Mouse (Mus musculus): ENCODE results near the gene Rlbp1. TPM values are rescaled to one million over a fixed set of nuclear protein-coding genes. Genes with fewer than 3 reads are reported as not detected.
A peak's percentile ranks its signal among the peaks of the same experiment; 100 is the strongest.

Gene Rlbp1
- polyA plus RNA-seq, 1 experiment from 2014 or later = 0.29 TPM

DNA sequence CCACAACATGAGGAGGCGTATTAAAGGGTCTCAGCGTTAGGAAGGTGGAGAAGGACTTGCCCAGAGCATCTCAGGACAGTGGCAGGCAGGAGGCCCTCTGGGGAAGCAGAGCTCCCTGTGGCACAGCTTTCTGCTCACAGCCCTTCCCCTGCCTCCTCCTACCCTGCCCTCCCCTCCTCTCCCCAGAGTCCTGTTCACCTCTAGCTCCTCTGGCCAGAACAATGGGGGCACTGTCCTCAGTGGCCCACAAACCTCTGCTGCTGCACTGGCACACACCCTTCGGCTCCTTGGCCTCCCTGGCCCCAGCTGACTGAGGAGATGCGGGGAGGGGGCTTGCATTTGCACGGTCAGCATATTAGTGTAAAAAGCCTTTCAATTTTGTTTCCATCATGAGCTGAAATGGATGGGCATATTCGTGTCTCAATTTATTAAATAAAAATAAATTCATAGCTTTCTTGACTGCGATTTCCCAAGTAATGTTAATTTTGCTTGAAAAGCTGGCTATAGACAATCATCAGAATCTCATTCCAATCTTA, 1.9 kb upstream of the Rlbp1 start:
- H3K4me2 ChIP-seq (ENCODE audit: low read depth, low read length) = no peak overlapping the region
- no peaks in the 10 kb centered on the region for H3K27me3 ChIP-seq (ENCODE audit: control insufficient read depth, insufficient read depth, low read length)
- H3K4me1 ChIP-seq (ENCODE audit: control insufficient read depth, insufficient read depth, low read length) = peaks cover 6% of the 10 kb centered on the region; the same call in 1 of the 2 replicates
- H3K9me3 ChIP-seq (replicated peaks; ENCODE audit: control insufficient read depth, low read length) = no peaks in the 10 kb centered on the region
- H3K36me3 ChIP-seq (ENCODE audit: control insufficient read depth, insufficient read depth) = no peaks in the 10 kb centered on the region
- no peak for ATAC-seq (replicated peaks; ENCODE audit: extremely low read depth, insufficient read depth, low FRiP score)
- H3K4me3 ChIP-seq (ENCODE audit: low read length) = no peak overlapping the region
- H3K27ac ChIP-seq (ENCODE audit: low read length) = no peak overlapping the region
- no peak overlapping the region for H3K9ac ChIP-seq (ENCODE audit: low read length)
- WGBS = 75% methylated on average over 7 of the region's 7 CpGs

DNA sequence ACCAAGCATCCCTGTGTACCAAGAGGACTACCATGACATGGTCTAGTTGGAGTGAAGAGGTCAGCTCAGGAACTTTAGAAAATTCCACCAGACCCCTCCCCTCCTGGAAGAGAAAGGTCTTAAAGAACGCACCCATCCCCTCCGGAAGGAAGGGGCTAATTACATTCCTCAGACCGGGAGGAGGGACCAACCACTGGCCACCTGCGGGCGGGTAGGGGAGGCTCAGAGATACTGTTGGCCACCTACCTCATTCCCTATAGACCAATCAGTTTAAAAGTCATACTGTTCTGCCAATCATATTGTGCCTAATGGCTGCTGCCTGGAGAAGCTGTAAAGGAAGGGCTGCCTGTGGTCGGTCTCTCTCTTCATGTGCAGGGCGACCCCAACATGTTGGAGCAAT, 1.1 kb upstream of the Rlbp1 start:
- WGBS = 58% methylated on average over 7 of the region's 7 CpGs

DNA sequence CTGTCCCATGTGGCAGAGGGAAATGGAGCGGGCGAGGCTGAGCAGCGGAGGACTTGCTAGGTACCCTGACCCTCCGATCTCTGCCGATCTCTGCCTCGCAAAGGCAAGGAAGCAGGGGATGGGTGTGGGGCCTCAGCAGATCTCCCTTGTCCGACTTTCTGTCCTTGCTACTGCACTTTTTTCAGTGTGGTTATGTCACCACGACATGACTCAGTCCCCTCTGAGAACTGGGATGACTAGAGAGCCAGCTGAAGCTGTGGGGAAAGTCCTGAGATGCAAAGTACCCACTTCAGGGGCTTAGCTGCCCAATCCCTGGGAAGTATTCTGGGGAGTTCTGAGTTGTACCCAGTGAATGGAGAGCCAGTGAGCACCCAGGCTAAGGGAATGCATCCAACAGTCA, 292 bp upstream of the Rlbp1 start:
- H3K9ac ChIP-seq (ENCODE audit: low read length) = no peak overlapping the region
- ATAC-seq (replicated peaks; ENCODE audit: extremely low read depth, insufficient read depth, low FRiP score) = no peak
- WGBS = 67% methylated on average over 8 of the region's 8 CpGs

More for the DNA sequence above, 1.1 kb upstream of the Rlbp1 start:
- ATAC-seq (replicated peaks; ENCODE audit: extremely low read depth, insufficient read depth, low FRiP score) = no peak
- no peak overlapping the region for H3K4me3 ChIP-seq (ENCODE audit: low read length)
- no peaks in the 10 kb centered on the region for H3K9me3 ChIP-seq (replicated peaks; ENCODE audit: control insufficient read depth, low read length)
- no peaks in the 10 kb centered on the region for H3K27me3 ChIP-seq (ENCODE audit: control insufficient read depth, insufficient read depth, low read length)
- H3K36me3 ChIP-seq (ENCODE audit: control insufficient read depth, insufficient read depth) = no peaks in the 10 kb centered on the region
- H3K4me2 ChIP-seq (ENCODE audit: low read depth, low read length) = no peak overlapping the region
- peaks cover 6% of the 10 kb centered on the region; the same call in 1 of the 2 replicates for H3K4me1 ChIP-seq (ENCODE audit: control insufficient read depth, insufficient read depth, low read length)
- H3K9ac ChIP-seq (ENCODE audit: low read length) = no peak overlapping the region
- H3K27ac ChIP-seq (ENCODE audit: low read length) = no peak overlapping the region

DNA sequence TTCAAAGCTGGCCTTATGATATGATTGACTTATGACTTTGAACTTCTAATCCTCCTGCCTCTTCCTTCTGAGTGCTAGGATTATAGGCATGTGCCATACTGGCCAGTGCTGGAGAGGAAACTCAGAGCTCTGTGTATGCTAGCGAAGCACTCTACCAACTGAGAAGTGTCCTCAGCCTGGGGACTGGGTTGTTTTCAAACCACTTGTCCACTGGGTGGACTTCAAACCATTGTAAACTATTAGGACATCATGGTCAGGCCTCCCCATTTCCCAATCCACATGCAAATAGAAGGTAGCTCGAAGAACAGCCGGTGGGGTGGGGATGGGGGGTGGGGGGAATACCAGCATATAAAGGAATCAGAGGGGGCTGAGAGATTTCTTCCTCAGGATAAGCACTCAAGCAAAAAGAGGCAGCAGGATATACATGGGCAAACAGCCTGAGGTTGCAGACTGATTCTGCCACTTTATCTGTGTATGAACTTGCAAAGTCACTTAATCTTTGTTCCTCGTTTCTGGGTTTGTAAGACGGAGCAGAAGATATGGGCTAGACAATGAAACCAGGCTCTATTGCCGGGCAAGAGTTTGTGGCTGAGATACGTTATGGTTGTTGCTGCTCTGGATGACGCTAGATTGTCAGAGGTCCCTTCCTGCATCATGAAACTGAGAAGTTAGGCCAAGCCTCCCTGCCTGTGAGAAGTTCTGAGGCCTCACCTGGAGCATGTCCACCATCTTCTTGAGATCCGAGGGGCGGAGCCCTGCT, 10.2 kb downstream of the Rlbp1 start:
- no peak overlapping the region for H3K27ac ChIP-seq (ENCODE audit: low read length)
- no peak for ATAC-seq (replicated peaks; ENCODE audit: extremely low read depth, insufficient read depth, low FRiP score)
- WGBS = 73% methylated on average over 10 of the region's 10 CpGs

More for the DNA sequence above, 292 bp upstream of the Rlbp1 start:
- H3K27me3 ChIP-seq (ENCODE audit: control insufficient read depth, insufficient read depth, low read length) = no peaks in the 10 kb centered on the region
- H3K4me3 ChIP-seq (ENCODE audit: low read length) = no peak overlapping the region
- H3K27ac ChIP-seq (ENCODE audit: low read length) = no peak overlapping the region
- H3K4me2 ChIP-seq (ENCODE audit: low read depth, low read length) = no peak overlapping the region
- no peaks in the 10 kb centered on the region for H3K9me3 ChIP-seq (replicated peaks; ENCODE audit: control insufficient read depth, low read length)
- H3K4me1 ChIP-seq (ENCODE audit: control insufficient read depth, insufficient read depth, low read length) = peaks cover 3% of the 10 kb centered on the region; the same call in 1 of the 2 replicates
- H3K36me3 ChIP-seq (ENCODE audit: control insufficient read depth, insufficient read depth) = no peaks in the 10 kb centered on the region

DNA sequence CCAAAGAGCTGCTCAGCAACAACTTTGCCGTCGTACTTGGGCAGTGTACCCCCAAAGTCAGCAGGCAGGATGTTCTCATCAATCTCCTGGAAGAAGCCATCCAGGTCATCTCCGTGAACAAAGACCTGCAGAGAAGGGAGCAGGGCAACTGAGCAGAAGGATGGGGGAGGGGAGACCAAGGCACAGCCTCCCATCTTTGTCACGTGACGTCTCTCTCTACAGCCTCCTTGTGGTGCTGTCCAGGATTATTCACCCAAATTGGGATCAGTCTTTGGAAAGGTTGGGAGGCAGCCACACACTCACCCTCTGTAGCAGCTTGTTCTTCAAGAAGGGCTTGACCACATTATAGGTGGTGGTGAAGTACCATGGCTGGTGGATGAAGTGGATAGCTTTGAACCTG, 11.3 kb downstream of the Rlbp1 start:
- Histone ChIP-seq H3K4me2 (ENCODE audit: low read depth, low read length) (no peak overlapping the region), H3K9ac (ENCODE audit: low read length) (no peak overlapping the region), H3K4me3 (ENCODE audit: low read length) (no peak overlapping the region), H3K27me3 (ENCODE audit: control insufficient read depth, insufficient read depth, low read length) (no peaks in the 10 kb centered on the region), H3K4me1 (ENCODE audit: control insufficient read depth, insufficient read depth, low read length) (peaks cover 7% of the 10 kb centered on the region), H3K9me3 (replicated peaks; ENCODE audit: control insufficient read depth, low read length) (no peaks in the 10 kb centered on the region), H3K27ac (ENCODE audit: low read length) (no peak overlapping the region), H3K36me3 (ENCODE audit: control insufficient read depth, insufficient read depth) (no peaks in the 10 kb centered on the region)
- no peak for ATAC-seq (replicated peaks; ENCODE audit: extremely low read depth, insufficient read depth, low FRiP score)
- WGBS = 73% methylated on average over 5 of the region's 5 CpGs

More for the DNA sequence above, 10.2 kb downstream of the Rlbp1 start:
- H3K36me3 ChIP-seq (ENCODE audit: control insufficient read depth, insufficient read depth) = no peaks in the 10 kb centered on the region
- no peak overlapping the region for H3K4me3 ChIP-seq (ENCODE audit: low read length)
- no peaks in the 10 kb centered on the region for H3K9me3 ChIP-seq (replicated peaks; ENCODE audit: control insufficient read depth, low read length)
- H3K27me3 ChIP-seq (ENCODE audit: control insufficient read depth, insufficient read depth, low read length) = no peaks in the 10 kb centered on the region
- H3K4me2 ChIP-seq (ENCODE audit: low read depth, low read length) = no peak overlapping the region
- no peak overlapping the region for H3K9ac ChIP-seq (ENCODE audit: low read length)
- peaks cover 7% of the 10 kb centered on the region for H3K4me1 ChIP-seq (ENCODE audit: control insufficient read depth, insufficient read depth, low read length)

DNA sequence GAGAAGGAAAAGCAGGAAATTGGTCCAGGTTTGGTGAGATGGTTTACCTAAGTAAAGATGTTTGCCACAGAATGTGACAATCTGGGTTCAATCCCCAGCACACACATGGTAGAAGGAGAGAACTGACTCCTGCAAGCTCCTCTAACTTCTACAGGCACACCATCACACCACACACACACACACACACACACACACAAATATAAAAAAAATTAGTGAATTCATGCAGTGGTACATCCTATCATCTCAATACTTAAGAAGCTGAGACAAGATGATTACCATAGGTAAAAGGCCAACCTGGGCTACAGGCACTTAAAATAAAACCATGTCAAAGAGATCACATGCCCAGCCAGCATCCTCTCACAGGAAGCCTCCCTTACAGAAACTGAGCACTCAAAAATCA, 12.8 kb downstream of the Rlbp1 start:
- Histone ChIP-seq H3K9ac (ENCODE audit: low read length) (no peak overlapping the region), H3K27ac (ENCODE audit: low read length) (no peak overlapping the region), H3K27me3 (ENCODE audit: control insufficient read depth, insufficient read depth, low read length) (no peaks in the 10 kb centered on the region), H3K4me3 (ENCODE audit: low read length) (no peak overlapping the region), H3K4me1 (ENCODE audit: control insufficient read depth, insufficient read depth, low read length) (peaks cover 7% of the 10 kb centered on the region), H3K36me3 (ENCODE audit: control insufficient read depth, insufficient read depth) (no peaks in the 10 kb centered on the region), H3K9me3 (replicated peaks; ENCODE audit: control insufficient read depth, low read length) (no peaks in the 10 kb centered on the region), H3K4me2 (ENCODE audit: low read depth, low read length) (no peak overlapping the region)
- no peak for ATAC-seq (replicated peaks; ENCODE audit: extremely low read depth, insufficient read depth, low FRiP score)

DNA sequence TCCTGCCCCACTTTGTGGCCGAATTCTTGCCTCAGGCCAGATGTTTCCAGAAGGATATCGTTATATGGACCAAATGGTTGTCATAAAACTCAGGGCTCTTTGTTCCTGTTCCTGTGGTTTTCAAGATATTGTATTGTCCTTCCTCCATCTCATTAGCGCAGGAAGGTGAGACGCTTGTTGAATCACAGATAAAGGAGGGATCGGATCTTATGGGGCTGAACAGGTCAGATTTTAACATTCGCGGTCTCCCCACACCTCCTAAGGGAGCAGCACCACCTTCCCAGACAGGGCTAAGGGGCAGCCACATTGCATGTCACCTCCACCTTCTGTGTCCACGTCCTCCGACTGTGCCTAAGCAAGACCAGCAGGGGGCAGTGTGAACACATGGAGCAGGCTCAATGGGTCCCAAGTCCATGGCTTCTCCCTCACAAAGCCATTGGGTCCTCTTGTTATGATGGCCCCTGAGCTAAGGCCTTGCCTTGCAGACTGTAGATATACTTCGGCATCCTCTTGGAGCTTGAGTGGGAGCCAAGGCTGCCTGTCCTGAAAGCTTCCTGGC, 15.4 kb downstream of the Rlbp1 start:
- peak; percentile 65; the same call in 1 of the 2 replicates for ATAC-seq (replicated peaks; ENCODE audit: extremely low read depth, insufficient read depth, low FRiP score)
- 30% methylated on average over 10 of the region's 10 CpGs for WGBS

DNA sequence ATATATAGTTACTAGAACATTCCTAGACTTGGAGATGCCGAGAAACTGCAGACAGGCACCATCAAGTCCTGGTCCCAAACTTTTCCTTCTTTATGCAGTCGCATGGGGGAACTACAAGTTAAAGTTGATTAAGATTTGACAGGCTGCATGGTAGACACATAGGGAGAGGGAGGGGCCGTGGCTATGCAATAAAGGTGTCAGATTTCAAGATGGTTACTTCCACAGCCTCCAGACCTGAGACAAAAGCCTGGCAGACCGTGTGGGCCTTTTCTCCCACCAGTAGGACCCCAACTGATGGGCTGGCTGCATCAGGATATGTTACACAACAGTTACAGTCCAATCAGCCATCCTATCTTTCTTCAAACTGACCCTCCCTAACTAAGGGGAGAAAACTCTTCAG, 17.4 kb downstream of the Rlbp1 start:
- ATAC-seq (replicated peaks; ENCODE audit: extremely low read depth, insufficient read depth, low FRiP score) = no peak
- WGBS = 41% methylated on average over 4 of the region's 4 CpGs
- no peak overlapping the region for H3K4me3 ChIP-seq (ENCODE audit: low read length)
- no peaks in the 10 kb centered on the region for H3K27me3 ChIP-seq (ENCODE audit: control insufficient read depth, insufficient read depth, low read length)
- no peak overlapping the region for H3K27ac ChIP-seq (ENCODE audit: low read length)
- no peaks in the 10 kb centered on the region for H3K4me1 ChIP-seq (ENCODE audit: control insufficient read depth, insufficient read depth, low read length)
- no peak overlapping the region for H3K4me2 ChIP-seq (ENCODE audit: low read depth, low read length)
- no peak overlapping the region for H3K9ac ChIP-seq (ENCODE audit: low read length)
- no peaks in the 10 kb centered on the region for H3K36me3 ChIP-seq (ENCODE audit: control insufficient read depth, insufficient read depth)
- H3K9me3 ChIP-seq (replicated peaks; ENCODE audit: control insufficient read depth, low read length) = no peaks in the 10 kb centered on the region

More for the DNA sequence above, 15.4 kb downstream of the Rlbp1 start:
- no peak overlapping the region for H3K4me2 ChIP-seq (ENCODE audit: low read depth, low read length)
- no peak overlapping the region for H3K9ac ChIP-seq (ENCODE audit: low read length)
- H3K9me3 ChIP-seq (replicated peaks; ENCODE audit: control insufficient read depth, low read length) = no peaks in the 10 kb centered on the region
- H3K27me3 ChIP-seq (ENCODE audit: control insufficient read depth, insufficient read depth, low read length) = no peaks in the 10 kb centered on the region
- peaks cover 7% of the 10 kb centered on the region for H3K4me1 ChIP-seq (ENCODE audit: control insufficient read depth, insufficient read depth, low read length)
- H3K4me3 ChIP-seq (ENCODE audit: low read length) = no peak overlapping the region
- no peaks in the 10 kb centered on the region for H3K36me3 ChIP-seq (ENCODE audit: control insufficient read depth, insufficient read depth)
- no peak overlapping the region for H3K27ac ChIP-seq (ENCODE audit: low read length)

DNA sequence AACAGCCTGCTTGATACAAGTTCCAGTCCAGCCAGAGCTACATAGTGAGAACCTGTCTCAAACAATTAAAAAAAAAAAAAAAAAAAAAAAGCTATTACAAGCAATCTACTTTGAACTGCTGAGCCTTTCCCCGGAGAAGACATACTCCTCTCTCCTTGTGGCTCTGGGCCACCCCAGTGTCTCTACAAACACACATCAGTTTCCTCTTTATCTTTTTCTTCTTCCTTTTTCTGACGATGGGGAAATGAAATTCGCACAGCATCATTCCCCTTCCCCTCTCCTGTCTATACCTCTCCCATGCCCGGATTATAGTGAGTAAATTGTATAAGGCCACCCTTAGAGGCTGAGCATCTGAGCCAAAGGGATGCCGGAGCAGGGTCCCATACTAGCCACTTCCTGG, 18.2 kb downstream of the Rlbp1 start:
- no peak for ATAC-seq (replicated peaks; ENCODE audit: extremely low read depth, insufficient read depth, low FRiP score)
- Histone ChIP-seq H3K27ac (ENCODE audit: low read length) (no peak overlapping the region), H3K4me3 (ENCODE audit: low read length) (no peak overlapping the region), H3K4me1 (ENCODE audit: control insufficient read depth, insufficient read depth, low read length) (peaks cover 4% of the 10 kb centered on the region), H3K4me2 (ENCODE audit: low read depth, low read length) (no peak overlapping the region), H3K27me3 (ENCODE audit: control insufficient read depth, insufficient read depth, low read length) (no peaks in the 10 kb centered on the region), H3K9me3 (replicated peaks; ENCODE audit: control insufficient read depth, low read length) (no peaks in the 10 kb centered on the region), H3K36me3 (ENCODE audit: control insufficient read depth, insufficient read depth) (no peaks in the 10 kb centered on the region), H3K9ac (ENCODE audit: low read length) (no peak overlapping the region)
- WGBS = 65% methylated on average over 5 of the region's 5 CpGs

Data from heart, embryonic 16.5 days (tissue).